Mouse (Mus musculus) megakaryocyte, adult 5-6 weeks (primary cell): ENCODE measurements around the gene Gm10944. TPM values are rescaled to one million over a fixed set of nuclear protein-coding genes. Genes with fewer than 3 reads are reported as not detected.

Source experiments
- ATAC-seq: 2 replicates; pipeline ENCODE4 v1.8.0; 2016; ENCODE audit warnings: mild to moderate bottlenecking, inconsistent platforms; ENCODE audit not compliant: poor library complexity, severe bottlenecking
- total RNA-seq, 2 experiments: library from RNA; stranded (forward) in 1 of 2; stranded (reverse) in 1 of 2; fragments of 153-499, 151-499 nt in 1 of 2; fragments of 221-1000, 200-1000 nt in 1 of 2; gene quantifications; 2 replicates each; pipeline versions ENCODE4 v1.2.3 to v1.2.4; 2015 to 2017

Gm10944 gene
- total RNA-seq (2015) (not detected in 2 replicates), total RNA-seq (2017) (not detected in 2 replicates)

DNA sequence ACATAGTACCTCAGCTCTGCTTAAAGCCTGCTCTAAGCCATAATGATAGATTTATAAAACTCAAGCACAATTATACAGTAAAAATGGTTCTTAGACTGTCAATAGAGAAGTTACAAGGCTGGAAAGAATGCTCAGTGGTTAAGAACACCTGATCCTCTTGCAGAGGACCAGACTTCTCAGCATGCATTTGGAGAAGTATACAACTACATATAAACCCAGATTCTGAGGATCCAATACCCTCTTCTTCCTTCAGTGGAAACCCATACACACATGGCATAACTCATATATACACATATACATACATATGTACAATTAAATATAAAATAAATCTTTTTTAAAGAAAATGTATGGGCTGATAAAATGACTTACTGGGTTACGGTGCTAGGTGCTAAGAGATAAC, at the start of gene Gm10944:
TSS of gene Gm10944 (plus strand) at position 301 of the 400 bp plus-strand sequence.
- ATAC-seq: no peak

DNA sequence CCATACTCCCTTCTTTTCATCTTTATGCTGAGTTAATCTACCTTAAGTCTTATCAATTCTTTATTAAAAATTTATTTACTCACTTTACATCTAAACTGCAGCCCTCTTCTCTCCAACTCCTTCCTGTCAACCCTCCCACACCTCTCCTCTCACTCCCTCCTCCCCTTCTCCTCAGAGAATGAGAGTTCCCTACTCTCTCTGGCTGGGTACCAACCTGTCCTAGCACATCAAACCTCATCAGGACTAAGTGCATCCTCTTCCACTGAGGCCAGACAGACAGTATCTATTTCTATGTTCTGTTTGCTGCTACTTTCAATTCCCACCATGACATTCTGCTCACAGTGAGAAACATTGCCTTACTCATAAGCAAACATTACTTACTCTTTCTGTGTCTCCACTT, 25.2 kb upstream of the Gm10944 start:
- ATAC-seq: no peak

GRCm38 (mm10) chr10:10656621-10657020, 24.5 kb upstream of the Gm10944 start:
- no peak for ATAC-seq

DNA sequence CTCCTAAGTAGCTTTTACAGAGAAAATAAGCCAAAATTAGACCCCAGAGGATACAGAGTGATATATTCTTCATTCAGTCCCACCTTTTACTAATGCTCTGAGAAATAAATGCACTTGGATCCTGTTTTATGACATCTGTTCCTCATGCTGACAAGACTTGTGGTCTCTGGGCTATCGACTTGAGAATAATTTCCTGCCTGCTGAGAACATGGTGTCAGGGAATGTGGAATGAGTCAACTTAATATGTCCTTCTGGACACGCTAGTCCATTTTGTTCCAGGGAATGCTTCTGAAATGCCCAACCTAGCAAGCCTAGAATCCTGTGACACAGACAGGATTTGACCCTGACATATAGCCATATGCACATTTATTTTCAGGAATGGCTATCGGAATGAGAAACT, 22.0 kb upstream of the Gm10944 start:
- no peak for ATAC-seq

- peak; percentile 86 for ATAC-seq
Observed at GRCm38 (mm10) chr10:10659976-10660375, 21.2 kb upstream of the Gm10944 start.

DNA sequence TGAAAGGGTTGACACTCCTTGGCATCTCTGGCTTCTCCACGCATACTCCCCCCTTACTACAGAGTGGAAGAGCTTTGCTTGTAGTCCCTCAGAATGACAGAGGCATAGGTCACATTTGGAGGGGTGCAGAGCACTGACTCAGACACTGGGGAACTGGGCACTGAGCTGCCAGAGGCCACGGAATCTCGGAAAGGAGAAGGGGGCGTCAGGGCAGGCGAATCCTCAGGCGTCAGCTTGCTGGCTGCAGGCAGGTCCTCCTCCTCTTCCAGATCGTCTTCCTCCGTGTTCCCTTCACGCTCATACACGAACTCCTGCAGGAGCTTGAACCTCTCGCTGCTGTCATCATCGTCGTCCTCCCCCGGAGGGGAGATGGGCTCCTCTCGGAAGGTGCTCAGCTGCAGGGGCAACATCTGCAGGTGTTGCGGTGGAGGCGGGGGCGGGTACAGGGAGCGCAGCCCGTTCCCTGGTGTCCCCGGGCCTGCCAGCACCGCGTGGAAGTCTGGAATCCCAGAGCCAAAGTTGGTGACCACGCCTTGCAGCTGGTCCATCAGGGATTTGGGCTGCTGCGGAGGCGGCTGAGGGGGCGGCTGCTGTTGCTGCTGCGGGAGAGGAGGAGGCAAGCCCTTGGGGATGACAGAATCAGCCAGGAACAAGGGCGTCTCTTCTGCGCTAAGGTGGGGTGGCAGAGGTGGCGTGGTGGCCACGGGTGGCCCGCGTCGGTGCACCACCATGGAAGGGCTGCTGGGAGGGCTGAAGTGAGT, 7.9 kb downstream of the Gm10944 start:
- peak; percentile 56 for ATAC-seq

- peak; percentile 17; the same call in 1 of the 2 replicates for ATAC-seq
Observed at GRCm38 (mm10) chr10:10689668-10690223, 8.6 kb downstream of the Gm10944 start.

GRCm38 (mm10) chr10:10697497-10697896, 16.3 kb downstream of the Gm10944 start:
- no peak for ATAC-seq

- ATAC-seq: no peak
Observed at GRCm38 (mm10) chr10:10700903-10701302, 19.8 kb downstream of the Gm10944 start.

DNA sequence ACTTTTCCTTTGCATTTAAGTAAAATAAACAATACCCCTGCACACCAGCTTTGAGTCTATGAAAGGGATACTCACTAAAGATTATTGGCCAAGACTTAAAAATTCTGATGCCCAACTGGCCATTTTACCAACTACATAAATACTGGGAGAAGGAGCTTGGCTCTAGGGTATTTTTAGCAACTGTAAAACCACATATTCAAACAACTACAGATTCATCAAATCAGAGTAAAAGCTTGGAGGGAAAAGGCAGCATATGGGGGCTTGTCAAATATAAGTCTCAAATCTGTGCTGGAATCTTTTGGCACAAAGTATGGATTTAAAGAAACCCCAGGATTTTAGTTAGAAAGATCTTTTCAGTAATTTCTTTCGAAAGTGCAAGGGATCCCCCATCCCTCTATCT, 20.2 kb downstream of the Gm10944 start:
- no peak for ATAC-seq

DNA sequence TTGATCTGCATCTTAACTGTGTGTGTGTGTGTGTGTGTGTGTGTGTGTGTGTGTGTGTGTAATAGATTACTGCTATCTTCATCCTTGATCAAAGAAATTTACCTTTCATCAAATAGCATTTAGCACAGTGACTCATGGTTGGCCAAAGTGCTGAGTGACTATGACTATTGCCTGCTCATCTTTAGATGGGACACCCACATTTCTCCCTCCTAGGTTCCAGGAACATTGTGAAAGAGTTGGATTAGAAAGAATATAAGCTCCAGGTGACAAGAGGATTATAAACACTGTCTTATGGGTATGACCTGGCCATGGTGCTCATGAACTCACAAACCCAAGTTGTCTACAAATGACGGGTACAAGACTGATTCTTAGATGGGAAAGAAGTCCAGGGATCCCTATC, 26.9 kb downstream of the Gm10944 start:
- no peak for ATAC-seq

DNA sequence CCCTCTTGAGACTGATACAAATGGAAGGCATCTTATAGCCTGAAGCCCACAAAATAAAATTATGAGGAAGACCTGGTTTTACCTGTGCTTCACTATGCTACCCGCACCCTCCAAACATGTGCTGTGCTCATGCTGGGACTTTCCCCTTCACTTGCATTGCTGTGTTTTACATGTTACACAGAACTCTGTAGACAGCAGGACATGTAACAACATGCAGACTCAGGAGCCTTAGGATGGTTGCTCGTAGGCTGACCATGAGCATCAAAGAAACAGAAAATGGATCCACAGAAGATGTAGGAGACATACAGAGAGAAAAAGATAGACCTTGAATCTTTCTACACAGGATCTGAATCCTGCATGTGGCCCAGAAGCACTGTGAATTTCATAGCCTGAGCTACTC, 29.2 kb downstream of the Gm10944 start:
- ATAC-seq: no peak

DNA sequence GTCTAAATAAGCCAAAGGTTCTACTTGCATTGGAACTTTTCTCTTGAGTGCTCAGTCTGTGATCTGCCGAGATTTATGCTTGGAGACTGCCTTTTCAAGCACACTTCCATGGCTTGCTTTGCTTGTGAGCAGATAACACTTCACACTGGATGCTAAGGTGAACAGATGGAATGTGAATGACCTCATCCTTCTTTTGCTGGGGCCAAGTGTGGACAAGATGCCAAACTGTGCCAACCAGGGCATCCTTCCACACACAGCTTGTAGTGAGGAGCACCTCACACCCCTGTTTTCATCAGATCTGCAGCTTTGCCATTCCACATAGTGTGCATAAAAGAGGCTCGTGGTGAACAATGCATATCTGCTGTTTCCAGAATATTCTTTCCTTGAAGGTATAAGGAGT, 29.7 kb downstream of the Gm10944 start:
- ATAC-seq: no peak

GRCm38 (mm10) chr10:10726501-10726900, 45.4 kb downstream of the Gm10944 start:
- ATAC-seq: no peak

Other genes with a start within 250 kb of the Gm10944 start
- 0.27 and 1.4 TPM in 2 replicates for gene Adgb, start 209.0 kb upstream of the Gm10944 start, total RNA-seq (2015)
- gene Adgb, start 209.0 kb upstream of the Gm10944 start, total RNA-seq (2017): 0.40 and 0.53 TPM in 2 replicates
- gene Rab32, start 123.1 kb upstream of the Gm10944 start, total RNA-seq (2015): 155 and 175 TPM in 2 replicates
- gene Rab32, start 123.1 kb upstream of the Gm10944 start, total RNA-seq (2017): 108 and 111 TPM in 2 replicates